Mouse (Mus musculus) heart, postnatal 36 days (tissue): ENCODE measurements around the gene Ube2l6. TPM values are rescaled to one million over a fixed set of nuclear protein-coding genes. Genes with fewer than 3 reads are reported as not detected.

Experiments used
- DNase-seq, 2 experiments: peaks; one replicate each; pipeline ENCODE4 v3.0.0; 2021 to 2022
- intact Hi-C: fragments of 180-260 bp; cut with DNase I; formaldehyde crosslinking; loops from one replicate; pipeline ENCODE4 v1.15.1; 2025
- total RNA-seq, 2 experiments: library from RNA; stranded (reverse); gene quantifications; 2 replicates each; pipeline ENCODE4 v1.2.3; 2021

Ube2l6 gene
- 10 to 100 TPM; 36.0 to 38.6 TPM for total RNA-seq

DNA sequence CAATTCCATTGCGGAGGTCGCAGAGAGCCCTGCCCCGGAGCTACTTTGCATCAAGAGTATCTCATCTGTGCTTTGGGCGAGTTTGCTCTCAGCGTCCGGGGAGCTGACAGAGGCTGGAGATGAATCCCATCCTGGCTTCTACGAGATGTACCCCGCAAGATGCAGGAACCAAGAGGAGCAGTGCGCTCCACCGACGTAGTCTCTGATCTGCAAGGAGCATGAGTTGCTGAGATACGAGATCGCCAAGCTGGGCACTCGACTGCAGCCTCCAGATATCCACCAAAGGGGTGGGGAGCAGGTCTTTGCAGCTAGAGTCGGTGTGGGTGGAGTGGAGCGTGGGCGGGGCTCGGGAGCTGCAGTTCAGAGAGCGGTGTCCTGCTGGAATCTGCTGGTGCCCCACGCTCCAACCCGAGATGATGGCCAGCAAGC lies at the start of gene Ube2l6:
Ube2l6 (plus strand) TSS at position 336 of the 429 bp plus-strand sequence.
- intact Hi-C loops, result loop anchor here (2.0 to 5.0 kb wide), 4 partner anchors 36 to 341 kb away; partner anchors contain the start of genes Gm19426, Gm28635, Med19 and Tmx2
- DNase-seq, result peak; percentile 71 to 76

DNA sequence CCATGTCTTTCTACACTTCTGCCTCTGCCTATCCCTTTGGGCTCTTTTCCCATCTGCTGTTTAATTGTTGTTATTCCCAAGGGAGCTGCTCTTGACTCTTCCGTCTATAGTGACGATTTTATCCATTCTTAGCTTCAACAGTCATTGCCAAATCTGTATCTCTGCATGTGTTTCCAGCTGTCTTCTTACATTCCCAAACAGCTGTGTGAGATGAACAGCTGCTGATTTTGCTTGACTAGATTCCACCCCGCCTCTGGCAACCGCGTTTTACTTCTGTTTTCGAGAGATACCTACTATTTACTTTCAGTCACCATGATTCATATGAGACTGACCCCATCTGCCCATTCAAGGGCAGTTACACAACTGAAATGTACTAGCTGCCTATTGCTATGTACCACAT lies 48.5 kb upstream of the Ube2l6 start:
- intact Hi-C loops, result no loop called here
- peak in 1 of 2 experiments; percentile 18 for DNase-seq

DNA sequence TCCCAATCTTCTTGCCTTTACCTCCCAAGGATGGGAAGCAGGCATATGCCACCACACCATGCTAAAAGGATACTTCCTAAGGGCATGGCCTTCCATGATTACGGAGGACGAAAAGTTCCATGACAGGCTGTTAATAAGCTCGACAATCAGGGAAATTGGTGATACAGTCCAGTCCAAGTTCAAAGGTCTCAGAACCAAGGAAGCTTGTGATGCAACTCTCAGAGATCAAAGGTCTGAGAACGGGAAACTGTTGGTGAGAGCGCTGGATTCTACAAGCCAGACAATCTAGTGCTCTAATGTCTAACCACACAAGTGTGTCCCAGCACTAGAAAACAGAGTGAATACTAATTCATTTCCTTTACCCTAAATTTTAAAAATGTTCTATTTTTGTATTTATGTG lies 42.4 kb upstream of the Ube2l6 start:
- no peak for DNase-seq
- intact Hi-C loops, result no loop called here

DNA sequence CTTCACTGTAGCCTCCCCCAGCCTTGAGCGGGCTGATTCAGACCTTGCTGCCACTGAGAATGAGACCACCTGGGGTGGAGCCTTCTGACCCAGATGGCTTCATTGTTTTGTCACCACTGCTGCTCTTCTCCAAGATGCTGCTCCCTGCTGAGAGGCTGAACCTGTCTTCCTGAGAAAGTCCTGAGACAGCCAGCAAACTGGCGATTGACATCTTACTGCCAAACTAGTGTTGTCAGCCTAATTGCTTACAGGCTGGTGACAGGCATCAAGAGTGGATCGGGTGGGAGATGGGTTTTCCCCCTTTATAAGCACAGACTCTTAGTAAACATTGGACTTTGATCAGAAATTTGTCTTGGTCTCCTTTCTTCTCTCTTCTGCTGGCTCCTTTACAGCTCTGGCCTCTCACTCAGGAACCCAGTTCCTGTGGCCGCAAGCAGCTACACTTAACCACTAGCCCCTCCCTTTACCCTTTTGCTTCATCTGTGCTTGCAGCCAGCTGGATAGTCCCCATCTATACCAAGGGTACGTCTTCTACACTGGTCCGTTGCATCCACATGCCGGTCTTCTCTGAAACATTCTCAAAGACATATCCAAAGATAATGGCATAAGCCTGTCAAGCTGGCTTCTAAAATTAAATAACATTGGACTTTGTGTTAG lies 41.5 kb upstream of the Ube2l6 start:
- no peak for DNase-seq
- intact Hi-C loops, result no loop called here

DNA sequence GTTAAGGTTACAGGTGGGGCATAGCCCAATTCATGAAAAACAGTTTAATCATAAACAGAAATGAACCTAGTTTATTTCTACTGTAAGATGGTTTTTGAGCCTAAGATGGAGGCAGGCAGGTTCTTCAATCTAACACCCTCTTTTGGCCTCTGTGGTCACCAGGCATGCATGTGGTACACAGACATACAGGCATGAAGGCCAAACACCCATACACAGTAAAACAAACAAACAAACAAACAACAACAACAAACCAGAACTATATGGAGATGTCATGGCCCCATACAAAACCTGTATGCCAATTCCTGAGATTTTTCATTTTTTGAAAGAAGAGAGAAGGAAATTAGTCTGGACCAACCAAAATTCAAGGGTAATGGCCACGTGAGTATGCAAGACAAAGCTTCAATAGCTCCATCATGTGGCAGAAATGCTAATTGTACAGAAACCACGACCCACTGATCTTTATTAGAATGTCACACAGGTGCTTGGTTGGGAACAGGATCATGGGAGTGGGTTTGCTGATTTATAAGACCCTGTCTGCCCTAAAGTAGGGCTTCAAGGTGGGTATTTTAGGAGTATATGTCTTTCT lies 40.0 kb upstream of the Ube2l6 start:
- intact Hi-C loops, result no loop called here
- DNase-seq, result peak in 1 of 2 experiments; percentile 35

DNA sequence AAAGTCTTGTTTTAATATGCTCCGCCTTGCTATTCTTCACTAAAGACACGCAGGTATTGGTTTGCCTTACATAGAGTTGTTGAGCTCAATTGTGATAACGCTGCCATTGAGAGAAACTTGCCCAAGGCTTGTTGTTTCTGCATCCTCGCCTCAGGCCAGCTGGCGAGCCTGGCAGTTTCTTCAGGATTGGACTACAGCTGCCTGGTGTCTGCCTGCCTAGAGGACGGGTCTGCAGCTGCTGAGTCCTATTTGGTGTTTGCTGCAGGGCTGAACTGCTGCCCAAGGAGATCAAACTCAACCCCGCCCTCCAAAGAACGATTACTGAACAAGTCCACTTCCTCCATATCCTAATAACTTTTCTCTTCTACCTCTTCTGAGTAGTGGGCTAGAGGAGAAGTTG lies 37.9 kb upstream of the Ube2l6 start:
- intact Hi-C loops, result loop anchor here (5.0 kb wide), 1 partner anchor 37 kb away; the partner anchor contains the start of gene Ube2l6
- no peak for DNase-seq

DNA sequence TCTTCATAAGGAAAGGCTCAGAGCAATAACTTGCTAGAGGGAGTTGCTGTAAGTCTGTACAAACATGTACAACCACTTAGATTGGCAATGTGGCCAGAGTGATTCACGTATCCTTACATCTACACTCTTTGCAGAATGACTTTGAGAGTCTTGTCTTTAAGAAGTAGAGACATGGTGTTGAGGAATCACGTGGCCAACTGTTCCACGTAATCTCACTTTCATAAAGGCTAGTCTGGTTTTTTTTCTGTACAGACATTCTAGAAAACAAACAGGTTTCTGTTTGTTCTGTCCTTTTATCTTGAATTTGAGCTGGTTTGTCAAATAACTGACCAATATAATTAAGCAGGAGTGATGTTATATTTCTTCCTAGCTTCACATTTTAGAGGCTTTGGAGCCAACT lies 37.3 kb upstream of the Ube2l6 start:
- DNase-seq, result no peak
- intact Hi-C loops, result loop anchor here (5.0 kb wide), 1 partner anchor 36 kb away; the partner anchor contains the start of gene Ube2l6

DNA sequence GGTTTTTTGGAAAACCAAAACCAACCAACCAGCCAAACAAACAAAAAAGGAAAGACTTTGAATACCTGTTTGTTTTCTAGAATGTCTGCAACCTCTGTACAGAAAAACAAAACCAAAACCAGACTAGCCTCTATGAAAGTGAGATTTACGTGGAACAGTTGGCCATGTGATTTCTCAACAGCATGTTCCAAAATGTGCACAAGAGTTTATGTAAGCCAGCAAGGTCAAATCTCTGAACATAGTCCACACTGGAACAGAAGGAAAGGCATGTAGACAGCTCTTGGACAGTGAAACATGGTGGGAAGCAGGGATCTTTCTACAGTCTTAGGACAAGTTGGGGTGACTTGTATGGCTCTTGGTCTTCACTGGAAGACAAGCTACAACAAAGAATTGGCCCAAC lies 36.8 kb upstream of the Ube2l6 start:
- no peak for DNase-seq

DNA sequence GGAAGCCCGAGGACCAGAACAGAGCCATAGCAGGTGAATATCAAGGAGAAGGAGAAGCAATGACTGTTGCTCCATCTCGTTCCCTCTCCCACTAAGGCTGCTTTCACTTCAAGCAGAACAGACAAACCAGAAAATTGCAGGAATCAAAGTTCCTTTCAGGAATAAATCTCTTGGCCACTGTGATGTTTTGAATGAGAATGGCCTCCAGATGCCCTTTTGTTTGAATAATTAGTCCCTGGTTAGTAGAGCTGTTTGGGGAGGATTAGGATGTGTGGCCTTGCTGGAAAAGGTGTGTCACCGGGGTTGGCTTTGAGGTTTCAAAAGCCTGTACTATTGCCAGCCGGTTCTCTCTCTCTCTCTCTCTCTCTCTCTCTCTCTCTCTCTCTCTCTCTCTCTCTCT lies 36.3 kb upstream of the Ube2l6 start:
- intact Hi-C loops, result loop anchor here (5.0 kb wide), 1 partner anchor 35 kb away; the partner anchor contains the start of gene Ube2l6
- DNase-seq, result no peak

More for the DNA sequence above, 36.8 kb upstream of the Ube2l6 start:
- intact Hi-C loops, result loop anchor here (5.0 kb wide), 1 partner anchor 35 kb away; the partner anchor contains the start of gene Ube2l6

DNA sequence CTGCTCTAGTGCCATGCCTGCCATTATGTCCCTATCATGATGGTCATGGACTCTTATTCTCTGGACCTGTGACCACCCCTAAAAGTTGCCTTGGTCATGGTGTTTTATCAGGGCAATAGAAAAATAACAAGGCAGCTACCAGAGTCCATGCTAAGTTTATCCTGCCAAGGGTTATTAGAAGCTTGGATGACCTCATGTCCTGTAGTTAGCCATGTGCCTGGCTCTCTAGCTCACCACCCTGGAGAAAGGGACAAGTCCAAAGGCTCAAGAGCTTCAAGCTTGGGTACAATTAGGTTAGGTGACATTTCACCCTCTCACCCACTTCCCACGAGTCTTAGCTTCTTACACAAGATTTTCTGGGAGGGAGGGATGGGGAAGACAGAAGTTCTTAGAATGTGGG lies 35.8 kb upstream of the Ube2l6 start:
- intact Hi-C loops, result loop anchor here (5.0 kb wide), 1 partner anchor 34 kb away; the partner anchor contains the start of gene Ube2l6
- no peak for DNase-seq

DNA sequence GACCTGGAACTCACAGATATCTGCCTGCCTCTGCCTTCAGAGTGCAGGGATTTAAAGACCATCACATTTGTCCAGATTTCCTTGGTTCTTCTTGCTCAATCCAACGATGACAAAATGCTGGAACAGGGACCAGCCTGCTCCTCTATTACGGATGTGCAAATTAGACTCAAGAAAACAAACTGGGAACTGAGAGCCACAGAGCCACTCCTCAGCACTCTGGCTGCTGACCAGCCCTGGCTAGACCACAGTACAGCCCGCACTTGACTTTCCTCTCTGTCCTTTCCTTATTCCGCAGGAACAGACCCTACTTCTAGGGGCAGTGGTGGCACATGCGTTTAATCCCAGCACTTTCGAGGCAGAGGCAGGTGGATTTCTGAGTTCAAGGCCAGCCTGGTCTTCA lies 28.1 kb upstream of the Ube2l6 start:
- intact Hi-C loops, result no loop called here
- peak; percentile 51 to 56 for DNase-seq

DNA sequence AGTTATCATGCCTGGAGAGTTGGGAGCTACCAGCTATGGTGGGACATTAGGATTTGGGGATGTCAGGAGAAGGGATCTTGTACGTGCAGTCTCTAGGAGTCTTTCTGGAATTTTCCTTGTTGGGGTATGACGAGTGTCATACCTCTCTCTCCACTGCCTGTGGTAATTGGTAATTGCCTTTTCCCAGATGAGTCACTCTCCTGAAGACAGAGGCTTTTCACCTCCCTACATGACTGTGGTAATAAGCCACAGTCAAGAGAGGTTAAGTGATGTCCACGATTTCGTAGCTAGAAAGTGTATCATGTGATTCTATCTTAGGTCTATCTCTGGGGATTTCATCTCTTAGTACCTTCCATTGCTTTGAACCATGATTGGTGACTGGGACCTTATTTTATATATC lies 26.2 kb upstream of the Ube2l6 start:
- DNase-seq, result no peak
- intact Hi-C loops, result no loop called here

DNA sequence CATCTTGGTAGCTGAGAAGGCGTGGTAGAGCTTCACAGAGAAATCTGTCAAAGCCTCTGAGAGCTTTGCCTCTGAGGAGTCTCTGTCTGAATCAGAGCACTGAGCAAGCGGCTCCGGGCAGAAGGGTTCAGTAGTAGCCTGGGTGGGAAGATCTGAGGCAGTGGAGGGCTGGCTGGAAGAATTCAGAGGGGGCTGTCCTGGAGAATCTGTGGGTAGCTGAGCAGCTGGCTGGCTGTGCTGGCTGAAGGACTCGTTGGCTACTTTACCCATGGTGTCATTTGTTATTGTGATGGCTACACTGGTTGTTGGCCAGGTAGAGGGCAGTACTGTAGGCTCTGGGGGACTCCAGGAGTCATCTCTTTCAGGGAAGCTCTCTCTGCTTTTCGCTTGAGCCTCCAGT lies 25.4 kb upstream of the Ube2l6 start:
- peak in 1 of 2 experiments; percentile 17 for DNase-seq
- intact Hi-C loops, result no loop called here

DNA sequence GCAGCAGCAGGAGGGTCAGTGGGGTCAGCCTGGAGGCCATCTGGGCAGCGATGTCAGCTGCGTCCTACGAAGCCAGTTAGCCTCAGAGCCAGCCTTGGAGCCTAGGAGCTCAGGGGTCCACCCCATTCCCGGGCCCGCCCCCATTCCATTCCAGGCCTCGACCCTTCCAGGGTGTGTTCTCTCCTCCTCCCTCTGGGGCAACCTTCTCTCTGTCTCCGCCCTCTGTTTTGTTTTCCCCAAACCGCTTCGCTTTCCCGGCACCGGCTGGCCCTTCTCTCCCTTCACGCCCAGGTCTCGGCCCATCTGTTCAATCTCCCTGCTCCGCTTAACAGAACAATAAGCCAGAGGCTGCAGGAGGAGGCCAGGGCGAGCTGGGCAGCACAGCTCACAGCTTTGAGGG lies 23.9 kb upstream of the Ube2l6 start:
- peak; percentile 71 to 76 for DNase-seq
- intact Hi-C loops, result no loop called here

DNA sequence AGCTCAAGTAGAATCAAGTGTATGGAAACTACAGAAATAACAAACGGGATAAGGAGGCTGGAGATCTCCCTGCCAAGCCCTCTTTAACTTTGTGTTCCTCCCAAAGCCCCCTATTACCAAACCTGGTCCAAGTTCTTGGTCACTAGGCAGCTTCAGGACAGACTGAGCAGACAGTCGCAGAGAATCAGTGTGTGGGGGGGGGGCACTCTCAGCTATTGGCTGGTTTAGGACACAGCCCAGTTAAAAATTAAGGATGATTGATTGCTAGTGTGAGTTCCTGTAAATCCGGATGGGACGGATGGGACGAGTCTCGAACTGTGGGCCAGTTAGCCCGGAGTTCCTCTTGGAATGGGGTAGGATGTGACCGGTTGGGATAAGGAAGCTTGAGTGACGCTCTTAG lies 23.4 kb upstream of the Ube2l6 start, which contains the start of gene Serping1:
Serping1 (minus strand) TSS at position 204 of the 400 bp plus-strand sequence.
- DNase-seq, result peak in 1 of 2 experiments; percentile 30

DNA sequence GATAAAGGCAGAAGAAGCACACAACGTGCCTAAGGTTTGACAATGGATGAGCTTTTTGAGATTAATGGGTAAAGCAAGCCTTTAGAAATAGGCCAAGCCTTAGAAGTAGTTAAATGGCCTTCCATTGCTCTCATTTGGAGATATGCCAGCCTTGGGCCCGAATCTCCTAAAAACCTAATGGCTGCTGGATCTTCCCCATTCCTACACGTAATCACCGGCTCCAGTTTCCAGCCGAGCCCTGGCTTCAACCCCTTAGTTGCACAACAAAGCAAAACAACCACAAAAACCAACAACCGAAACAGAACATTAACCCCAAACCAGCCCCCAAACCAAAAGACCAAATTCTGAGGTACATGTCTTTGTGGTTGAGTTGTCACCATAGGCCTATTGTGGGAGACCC lies 23.0 kb upstream of the Ube2l6 start:
- peak; percentile 28 to 47 for DNase-seq
- intact Hi-C loops, result no loop called here

More for the DNA sequence above, 23.4 kb upstream of the Ube2l6 start, which contains the start of gene Serping1:
- intact Hi-C loops, result no loop called here

DNA sequence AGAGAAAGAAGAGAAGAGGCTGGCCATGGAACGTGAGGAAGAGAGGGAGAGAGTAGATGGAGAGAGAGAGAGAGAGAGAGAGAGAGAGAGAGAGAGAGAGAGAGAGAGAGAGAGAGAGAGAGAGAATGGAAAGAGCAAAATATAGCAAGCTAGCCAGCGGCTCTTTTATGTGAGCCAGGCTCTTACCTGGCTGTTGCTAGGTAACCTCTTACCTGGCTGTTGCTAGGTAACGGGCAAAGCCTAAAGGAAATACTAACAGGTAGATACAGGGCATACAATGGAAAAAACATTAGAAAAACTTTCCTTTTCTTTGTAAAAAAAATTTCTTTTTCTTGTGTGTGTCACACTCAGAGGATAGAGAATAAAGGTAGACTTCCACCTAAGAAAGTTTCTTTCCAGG lies 20.9 kb upstream of the Ube2l6 start:
- DNase-seq, result no peak
- intact Hi-C loops, result no loop called here

DNA sequence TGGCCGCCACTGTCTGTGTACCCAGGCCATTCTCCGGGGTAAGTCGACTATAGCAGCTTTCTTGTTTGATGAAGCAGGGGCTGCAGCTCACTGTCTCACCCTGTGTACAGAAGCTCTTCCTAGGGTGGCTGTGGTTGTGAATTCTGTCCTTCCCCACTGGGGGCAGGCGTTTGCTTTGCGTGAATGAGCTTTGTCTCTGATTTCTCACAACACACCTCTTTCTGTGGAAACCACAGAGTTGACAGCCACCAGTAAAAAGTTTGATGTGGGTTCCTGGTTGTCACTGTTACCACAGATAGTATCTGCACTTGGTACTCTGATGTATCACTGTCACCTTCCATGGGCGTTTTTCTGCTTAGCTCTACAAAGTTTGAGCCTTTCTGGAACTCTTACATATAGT lies 19.4 kb upstream of the Ube2l6 start:
- intact Hi-C loops, result no loop called here
- no peak for DNase-seq

DNA sequence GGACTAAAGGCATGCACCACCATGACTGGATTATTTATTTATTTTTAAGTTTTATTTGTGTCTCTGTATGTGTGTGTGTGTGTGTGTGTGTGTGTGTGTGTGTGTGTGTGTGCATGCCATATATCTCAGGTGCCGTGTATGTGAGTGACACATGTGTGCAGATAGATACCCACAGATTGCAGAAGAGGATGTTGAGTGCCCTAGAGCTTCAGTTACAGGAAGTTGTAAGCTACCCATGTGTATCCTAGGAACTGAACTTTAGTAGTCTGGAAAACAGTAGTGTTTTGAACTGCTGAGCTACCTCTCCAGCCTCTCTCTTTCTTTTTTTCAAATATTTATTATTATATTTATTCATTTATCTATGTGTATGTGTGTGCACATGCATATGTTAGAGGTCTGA lies 15.3 kb upstream of the Ube2l6 start:
- intact Hi-C loops, result no loop called here
- DNase-seq, result no peak

DNA sequence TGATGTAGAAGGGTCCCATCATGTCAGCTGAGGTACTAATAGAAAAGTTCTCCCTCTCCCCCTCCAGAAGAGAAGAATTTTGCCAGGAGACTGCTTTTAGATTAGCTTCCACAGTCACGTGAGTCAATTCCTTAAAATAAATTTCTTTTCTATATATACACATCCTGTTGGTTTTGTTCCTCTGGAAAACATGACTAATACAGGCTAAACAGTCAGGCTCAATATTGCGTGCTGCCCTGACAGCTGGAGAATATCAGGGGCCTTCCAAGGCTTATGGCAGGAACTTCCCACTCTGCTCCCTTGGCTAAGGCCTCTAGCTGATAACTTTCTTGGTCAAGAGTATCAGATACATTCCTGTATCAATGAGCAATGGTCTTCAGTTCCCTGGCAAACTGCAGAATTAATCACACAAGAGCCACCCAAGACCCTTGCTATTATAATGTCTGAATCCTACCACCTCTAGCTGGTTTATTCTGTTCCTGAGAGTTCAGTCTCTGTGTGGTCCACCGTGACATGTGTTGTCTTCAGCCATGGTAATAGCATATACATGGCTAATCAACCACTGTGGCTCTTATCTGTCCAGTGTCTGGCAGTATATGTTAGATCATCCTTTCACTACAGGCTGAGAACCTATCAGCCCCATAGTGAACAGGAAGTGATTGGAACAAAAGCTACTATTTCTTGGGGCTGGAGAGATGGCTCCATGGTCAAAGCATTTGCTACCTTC lies 14.6 kb upstream of the Ube2l6 start:
- peak in 1 of 2 experiments; percentile 43 for DNase-seq
- intact Hi-C loops, result no loop called here

DNA sequence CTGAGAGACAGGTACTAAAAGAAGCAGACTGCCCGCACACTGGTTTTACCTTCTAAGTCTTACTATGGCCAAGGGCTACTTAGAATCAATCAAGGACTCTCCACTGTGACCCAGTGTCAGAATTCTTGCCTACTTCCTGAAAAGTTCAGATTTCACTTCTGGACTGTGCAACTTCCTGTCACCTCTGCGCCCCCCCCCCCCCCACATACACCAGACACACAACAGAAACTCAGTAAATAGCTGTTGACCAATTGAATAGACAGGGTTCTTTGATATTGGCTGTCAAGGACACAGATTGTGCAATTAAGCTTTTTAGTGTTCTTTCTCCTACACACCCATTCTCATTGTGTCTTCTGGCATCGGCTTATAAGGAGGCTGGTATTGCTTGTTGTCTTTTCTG lies 10.3 kb upstream of the Ube2l6 start:
- intact Hi-C loops, result no loop called here
- no peak for DNase-seq
